In the genomic region with DNA sequence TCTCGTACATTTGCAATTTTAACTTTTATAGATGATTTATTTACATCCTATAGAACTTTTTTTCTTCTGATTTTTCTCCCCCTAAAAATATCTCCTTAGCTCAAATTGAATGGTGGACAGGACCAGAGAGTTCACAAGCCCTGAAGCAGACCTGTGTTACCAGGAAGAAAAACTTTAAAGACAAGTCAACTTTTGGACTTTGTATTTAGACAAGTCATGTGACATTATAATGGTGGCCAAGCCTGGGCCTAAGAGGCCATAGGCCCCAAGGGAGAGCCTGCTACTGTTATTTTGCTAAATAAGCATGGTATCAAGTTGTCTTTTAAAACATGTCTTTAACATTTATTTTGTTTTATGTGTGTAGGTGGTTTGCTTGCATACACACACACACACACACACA, we compare ENCODE assay signal across 25 mouse cellular contexts.
"Had no signal": no experiment of that assay in that cellular context is flagged by ENCODE, and none has a peak within 500 bp of the region (broad histone marks: within the 10 kb centered on the region; RNA-seq: fewer than 3 reads in every experiment).

No protein-coding gene starts in this region.

- H3K9ac ChIP-seq: forebrain, postnatal 0 days; heart, embryonic 12.5 days; hindbrain, embryonic 12.5 days; hindbrain, embryonic 14.5 days; limb, embryonic 13.5 days; limb, embryonic 15.5 days; liver, embryonic 14.5 days had no signal

- H3K4me3 ChIP-seq: heart, embryonic 10.5 days; heart, embryonic 12.5 days; hindbrain, embryonic 10.5 days; hindbrain, embryonic 12.5 days; layer of hippocampus, adult 2 months; left cerebral cortex, adult 2 months; limb, embryonic 13.5 days; limb, embryonic 15.5 days had no signal

- H3K36me3 ChIP-seq: heart, embryonic 10.5 days; heart, embryonic 12.5 days; hindbrain, embryonic 10.5 days; hindbrain, embryonic 12.5 days; limb, embryonic 13.5 days; limb, embryonic 15.5 days had no signal

- H3K9me3 ChIP-seq: heart, embryonic 10.5 days; heart, embryonic 12.5 days; hindbrain, embryonic 12.5 days; limb, embryonic 15.5 days had no signal

- H3K27ac ChIP-seq: hindbrain, embryonic 12.5 days; hindbrain, embryonic 14.5 days; kidney, postnatal 0 days; layer of hippocampus, adult 2 months; left cerebral cortex, adult 2 months; liver, embryonic 14.5 days had no signal

- DNase-seq: forebrain, postnatal 0 days; gastrocnemius, postnatal 10 days; gastrocnemius, postnatal 25 days; heart, adult 18-20 months; heart, postnatal 10 days; heart, postnatal 4 days; kidney, adult 11 months; kidney, postnatal 14 days; kidney, postnatal 36 days; left cerebral cortex, postnatal 4 days; lung, adult 18-20 months had no signal

- ATAC-seq: forebrain, postnatal 0 days; hindbrain, embryonic 16.5 days; inflammation-experienced regulatory T-cells, adult 6 months had no signal

- H3K27me3 ChIP-seq: heart, embryonic 12.5 days; hindbrain, embryonic 12.5 days; limb, embryonic 13.5 days; limb, embryonic 15.5 days had no signal

- H3K4me2 ChIP-seq: heart, embryonic 12.5 days; hindbrain, embryonic 12.5 days; hindbrain, embryonic 14.5 days; limb, embryonic 13.5 days; limb, embryonic 15.5 days; liver, embryonic 11.5 days had no signal
